ENCODE assay signal across 7 mouse cellular contexts in the genomic region with DNA sequence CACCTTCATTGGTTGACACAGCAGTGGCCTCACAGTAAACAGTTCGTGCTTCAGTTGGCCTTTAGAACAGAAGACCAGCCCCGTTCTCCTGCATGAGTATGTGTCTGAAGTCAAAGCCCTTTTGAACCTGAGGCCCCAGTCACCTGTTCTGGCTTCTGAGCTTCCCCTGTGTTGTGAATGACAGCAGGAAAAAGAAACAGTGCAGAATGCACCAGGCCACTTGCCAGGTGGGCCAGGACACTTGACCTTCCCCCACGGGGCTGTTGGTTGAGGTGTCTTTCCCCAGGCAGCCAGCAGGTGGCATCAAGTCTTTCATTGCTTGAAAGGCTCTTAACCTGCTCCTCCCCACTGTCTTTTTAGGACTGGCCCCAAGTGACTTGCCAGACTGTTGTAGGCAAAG.
DNase-seq lines count a peak whose midpoint lies in the region; ATAC-seq and TF ChIP-seq lines count a peak whose summit lies in the region.

No protein-coding gene starts in this region.

- H3K4me2 ChIP-seq in neural tube, embryonic 15.5 days = no peak overlapping the region
- H3K4me2 ChIP-seq in lung, postnatal 0 days (replicated peaks; ENCODE audit: low read depth, low read length) = no peak overlapping the region

- H3K27ac ChIP-seq in neural tube, embryonic 15.5 days (replicated peaks) = no peak overlapping the region
- H3K27ac ChIP-seq in lung, postnatal 0 days (ENCODE audit: low read length) = no peak overlapping the region
- H3K27ac ChIP-seq in testis, adult 2 months (ENCODE audit: control insufficient read depth, insufficient read depth, low read depth, low read length) = no peak overlapping the region

- WGBS in neural tube, embryonic 15.5 days = 62% methylated on average over 3 of the region's 3 CpGs
- WGBS in lung, postnatal 0 days = 50% methylated on average over 3 of the region's 3 CpGs

- H3K4me1 ChIP-seq in neural tube, embryonic 15.5 days = 0 out of 2 replicates have a peak, but pooled peaks cover 3% of the 10 kb centered on the region
- H3K4me1 ChIP-seq in lung, postnatal 0 days (ENCODE audit: insufficient read depth, low read depth, low read length) = peaks cover 7% of the 10 kb centered on the region; the same call in 1 of the 2 replicates
- H3K4me1 ChIP-seq in testis, adult 2 months (ENCODE audit: control insufficient read depth, insufficient read depth, low read length) = 0 out of 2 replicates have a peak, but pooled peaks cover 2% of the 10 kb centered on the region

- DNase-seq in neural tube, embryonic 10.5 days (ENCODE audit: extremely low spot score, low spot score) = peak; percentile 58
- peak; percentile 77 for DNase-seq in ZHBTc4 (ENCODE audit: low read depth, low spot score)
- peak; percentile 66 to 80 for DNase-seq in cerebellum, postnatal 25 days
- DNase-seq in heart, postnatal 14 days = peak; percentile 54 to 78
- DNase-seq in lung, postnatal 0 days (ENCODE audit: low spot score) = peak; percentile 66

- TF ChIP-seq POLR2A in testis, adult 2 months (IDR thresholded peaks at IDR 0.05; ENCODE audit: control insufficient read depth, low read depth, low read length) = no peak

- H3K27me3 ChIP-seq in neural tube, embryonic 15.5 days (replicated peaks) = no peaks in the 10 kb centered on the region
- no peaks in the 10 kb centered on the region for H3K27me3 ChIP-seq in lung, postnatal 0 days (replicated peaks; ENCODE audit: insufficient read depth, low read length)
- no peaks in the 10 kb centered on the region for H3K27me3 ChIP-seq in testis, adult 2 months (ENCODE audit: control insufficient read depth, insufficient read depth, low read length)

- ATAC-seq in neural tube, embryonic 15.5 days (ENCODE audit: low FRiP score) = no peak
- ATAC-seq in lung, postnatal 0 days = 0 out of 2 replicates have a peak, but pooled peaks have one; percentile 7

- no peak overlapping the region for H3K4me3 ChIP-seq in neural tube, embryonic 15.5 days (replicated peaks)
- no peak overlapping the region for H3K4me3 ChIP-seq in lung, postnatal 0 days (ENCODE audit: low read depth, low read length)
- H3K4me3 ChIP-seq in testis, adult 2 months (ENCODE audit: control insufficient read depth, low read depth, low read length) = no peak overlapping the region

- TF ChIP-seq EP300 in lung, postnatal 0 days (IDR thresholded peaks at IDR 0.05) = no peak

- H3K9me3 ChIP-seq in neural tube, embryonic 15.5 days (replicated peaks) = no peaks in the 10 kb centered on the region
- no peaks in the 10 kb centered on the region for H3K9me3 ChIP-seq in lung, postnatal 0 days (ENCODE audit: low read length)

- H3K9ac ChIP-seq in neural tube, embryonic 15.5 days (replicated peaks) = no peak overlapping the region
- H3K9ac ChIP-seq in lung, postnatal 0 days (replicated peaks; ENCODE audit: low read depth) = no peak overlapping the region

- H3K36me3 ChIP-seq in neural tube, embryonic 15.5 days = no peaks in the 10 kb centered on the region
- H3K36me3 ChIP-seq in lung, postnatal 0 days (ENCODE audit: insufficient read depth, low read length) = no peaks in the 10 kb centered on the region
- H3K36me3 ChIP-seq in testis, adult 2 months (ENCODE audit: control insufficient read depth, insufficient read depth, low read length) = no peaks in the 10 kb centered on the region

- intact Hi-C loops in heart, postnatal 14 days (cut with DNase I) = loop anchor here (5.0 kb wide), 1 partner anchor 281 kb away; no protein-coding TSS in a partner anchor

- peak; percentile 85 for TF ChIP-seq CTCF in lung, postnatal 0 days (IDR thresholded peaks at IDR 0.05)
- TF ChIP-seq CTCF in testis, adult 2 months (IDR thresholded peaks at IDR 0.05; ENCODE audit: control insufficient read depth, insufficient read depth, insufficient replicate concordance, low read depth, low read length) = peak; percentile 76
